Mouse (Mus musculus): ENCODE results near the gene Schip1. TPM values are rescaled to one million over a fixed set of nuclear protein-coding genes. Genes with fewer than 3 reads are reported as not detected.

The Schip1 gene
- polyA plus RNA-seq, 1 experiment from 2014 or later: 60.3 TPM

GRCm38 (mm10) chr3:68178248-68178647 lies 113.6 kb downstream of the Schip1 start:
- WGBS: 63% methylated on average over 1 of the region's 1 CpGs
- Histone ChIP-seq H3K4me3 (ENCODE audit: low read length) (no peak overlapping the region), H3K27me3 (ENCODE audit: control insufficient read depth, insufficient read depth, low read length) (no peaks in the 10 kb centered on the region), H3K9me3 (replicated peaks; ENCODE audit: control insufficient read depth, low read length) (no peaks in the 10 kb centered on the region), H3K9ac (ENCODE audit: low read length) (no peak overlapping the region), H3K36me3 (ENCODE audit: control insufficient read depth, insufficient read depth) (no peaks in the 10 kb centered on the region), H3K4me1 (ENCODE audit: control insufficient read depth, insufficient read depth, low read length) (no peaks in the 10 kb centered on the region), H3K27ac (ENCODE audit: low read length) (no peak overlapping the region), H3K4me2 (ENCODE audit: low read depth, low read length) (no peak overlapping the region)
- ATAC-seq (replicated peaks; ENCODE audit: extremely low read depth, insufficient read depth, low FRiP score): no peak

GRCm38 (mm10) chr3:68187471-68187870 lies 122.9 kb downstream of the Schip1 start:
- Histone ChIP-seq H3K4me3 (ENCODE audit: low read length) (no peak overlapping the region), H3K4me1 (ENCODE audit: control insufficient read depth, insufficient read depth, low read length) (no peaks in the 10 kb centered on the region), H3K36me3 (ENCODE audit: control insufficient read depth, insufficient read depth) (no peaks in the 10 kb centered on the region), H3K9ac (ENCODE audit: low read length) (no peak overlapping the region), H3K27ac (ENCODE audit: low read length) (no peak overlapping the region), H3K4me2 (ENCODE audit: low read depth, low read length) (no peak overlapping the region), H3K27me3 (ENCODE audit: control insufficient read depth, insufficient read depth, low read length) (no peaks in the 10 kb centered on the region), H3K9me3 (replicated peaks; ENCODE audit: control insufficient read depth, low read length) (no peaks in the 10 kb centered on the region)
- 62% methylated on average over 8 of the region's 8 CpGs for WGBS
- no peak for ATAC-seq (replicated peaks; ENCODE audit: extremely low read depth, insufficient read depth, low FRiP score)

- Histone ChIP-seq H3K9me3 (replicated peaks; ENCODE audit: control insufficient read depth, low read length) (no peaks in the 10 kb centered on the region), H3K4me3 (ENCODE audit: low read length) (no peak overlapping the region), H3K4me2 (ENCODE audit: low read depth, low read length) (no peak overlapping the region), H3K27me3 (ENCODE audit: control insufficient read depth, insufficient read depth, low read length) (no peaks in the 10 kb centered on the region), H3K27ac (ENCODE audit: low read length) (no peak overlapping the region), H3K36me3 (ENCODE audit: control insufficient read depth, insufficient read depth) (no peaks in the 10 kb centered on the region), H3K9ac (ENCODE audit: low read length) (no peak overlapping the region), H3K4me1 (ENCODE audit: control insufficient read depth, insufficient read depth, low read length) (no peaks in the 10 kb centered on the region)
- ATAC-seq (replicated peaks; ENCODE audit: extremely low read depth, insufficient read depth, low FRiP score): no peak
- WGBS: 76% methylated on average over 2 of the region's 2 CpGs
These were observed 124.5 kb downstream of the Schip1 start for GRCm38 (mm10) chr3:68189100-68189499.

- Histone ChIP-seq H3K4me2 (ENCODE audit: low read depth, low read length) (no peak overlapping the region), H3K27ac (ENCODE audit: low read length) (no peak overlapping the region), H3K36me3 (ENCODE audit: control insufficient read depth, insufficient read depth) (no peaks in the 10 kb centered on the region), H3K4me3 (ENCODE audit: low read length) (no peak overlapping the region), H3K9ac (ENCODE audit: low read length) (no peak overlapping the region), H3K9me3 (replicated peaks; ENCODE audit: control insufficient read depth, low read length) (no peaks in the 10 kb centered on the region), H3K4me1 (ENCODE audit: control insufficient read depth, insufficient read depth, low read length) (no peaks in the 10 kb centered on the region), H3K27me3 (ENCODE audit: control insufficient read depth, insufficient read depth, low read length) (no peaks in the 10 kb centered on the region)
- no peak for ATAC-seq (replicated peaks; ENCODE audit: extremely low read depth, insufficient read depth, low FRiP score)
- WGBS: 73% methylated on average over 1 of the region's 1 CpGs
These were observed 132.3 kb downstream of the Schip1 start for GRCm38 (mm10) chr3:68196933-68197332.

GRCm38 (mm10) chr3:68201214-68201613 lies 136.6 kb downstream of the Schip1 start:
- no peak for ATAC-seq (replicated peaks; ENCODE audit: extremely low read depth, insufficient read depth, low FRiP score)
- no peak overlapping the region for H3K4me2 ChIP-seq (ENCODE audit: low read depth, low read length)

GRCm38 (mm10) chr3:68202162-68202902 lies 137.7 kb downstream of the Schip1 start:
- no peak overlapping the region for H3K4me2 ChIP-seq (ENCODE audit: low read depth, low read length)
- WGBS: 55% methylated on average over 4 of the region's 4 CpGs
- H3K4me1 ChIP-seq (ENCODE audit: control insufficient read depth, insufficient read depth, low read length): no peaks in the 10 kb centered on the region
- no peak overlapping the region for H3K4me3 ChIP-seq (ENCODE audit: low read length)
- H3K27me3 ChIP-seq (ENCODE audit: control insufficient read depth, insufficient read depth, low read length): no peaks in the 10 kb centered on the region
- H3K9ac ChIP-seq (ENCODE audit: low read length): no peak overlapping the region
- ATAC-seq (replicated peaks; ENCODE audit: extremely low read depth, insufficient read depth, low FRiP score): no peak
- no peaks in the 10 kb centered on the region for H3K9me3 ChIP-seq (replicated peaks; ENCODE audit: control insufficient read depth, low read length)
- H3K36me3 ChIP-seq (ENCODE audit: control insufficient read depth, insufficient read depth): no peaks in the 10 kb centered on the region
- no peak overlapping the region for H3K27ac ChIP-seq (ENCODE audit: low read length)

More at GRCm38 (mm10) chr3:68201214-68201613, 136.6 kb downstream of the Schip1 start:
- H3K4me3 ChIP-seq (ENCODE audit: low read length): no peak overlapping the region
- no peaks in the 10 kb centered on the region for H3K9me3 ChIP-seq (replicated peaks; ENCODE audit: control insufficient read depth, low read length)
- 27% methylated on average over 1 of the region's 1 CpGs for WGBS
- no peaks in the 10 kb centered on the region for H3K36me3 ChIP-seq (ENCODE audit: control insufficient read depth, insufficient read depth)
- no peak overlapping the region for H3K27ac ChIP-seq (ENCODE audit: low read length)
- no peaks in the 10 kb centered on the region for H3K27me3 ChIP-seq (ENCODE audit: control insufficient read depth, insufficient read depth, low read length)
- H3K9ac ChIP-seq (ENCODE audit: low read length): no peak overlapping the region
- H3K4me1 ChIP-seq (ENCODE audit: control insufficient read depth, insufficient read depth, low read length): no peaks in the 10 kb centered on the region

GRCm38 (mm10) chr3:68203934-68204467 lies 139.4 kb downstream of the Schip1 start:
- no peak for ATAC-seq (replicated peaks; ENCODE audit: extremely low read depth, insufficient read depth, low FRiP score)
- 69% methylated on average over 4 of the region's 4 CpGs for WGBS
- no peak overlapping the region for H3K4me3 ChIP-seq (ENCODE audit: low read length)
- H3K27ac ChIP-seq (ENCODE audit: low read length): no peak overlapping the region
- H3K36me3 ChIP-seq (ENCODE audit: control insufficient read depth, insufficient read depth): no peaks in the 10 kb centered on the region
- no peaks in the 10 kb centered on the region for H3K9me3 ChIP-seq (replicated peaks; ENCODE audit: control insufficient read depth, low read length)
- H3K4me1 ChIP-seq (ENCODE audit: control insufficient read depth, insufficient read depth, low read length): no peaks in the 10 kb centered on the region
- H3K9ac ChIP-seq (ENCODE audit: low read length): no peak overlapping the region
- H3K4me2 ChIP-seq (ENCODE audit: low read depth, low read length): no peak overlapping the region
- H3K27me3 ChIP-seq (ENCODE audit: control insufficient read depth, insufficient read depth, low read length): no peaks in the 10 kb centered on the region

GRCm38 (mm10) chr3:68210422-68210821 lies 145.8 kb downstream of the Schip1 start:
- Histone ChIP-seq H3K4me1 (ENCODE audit: control insufficient read depth, insufficient read depth, low read length) (no peaks in the 10 kb centered on the region), H3K27me3 (ENCODE audit: control insufficient read depth, insufficient read depth, low read length) (no peaks in the 10 kb centered on the region), H3K27ac (ENCODE audit: low read length) (no peak overlapping the region), H3K9me3 (replicated peaks; ENCODE audit: control insufficient read depth, low read length) (no peaks in the 10 kb centered on the region), H3K4me3 (ENCODE audit: low read length) (no peak overlapping the region), H3K9ac (ENCODE audit: low read length) (no peak overlapping the region), H3K36me3 (ENCODE audit: control insufficient read depth, insufficient read depth) (no peaks in the 10 kb centered on the region), H3K4me2 (ENCODE audit: low read depth, low read length) (no peak overlapping the region)
- WGBS: 58% methylated on average over 4 of the region's 4 CpGs
- no peak for ATAC-seq (replicated peaks; ENCODE audit: extremely low read depth, insufficient read depth, low FRiP score)

GRCm38 (mm10) chr3:68221452-68221851 lies 156.8 kb downstream of the Schip1 start:
- Histone ChIP-seq H3K27ac (ENCODE audit: low read length) (no peak overlapping the region), H3K4me1 (ENCODE audit: control insufficient read depth, insufficient read depth, low read length) (no peaks in the 10 kb centered on the region), H3K9ac (ENCODE audit: low read length) (no peak overlapping the region), H3K36me3 (ENCODE audit: control insufficient read depth, insufficient read depth) (no peaks in the 10 kb centered on the region), H3K9me3 (replicated peaks; ENCODE audit: control insufficient read depth, low read length) (no peaks in the 10 kb centered on the region), H3K27me3 (ENCODE audit: control insufficient read depth, insufficient read depth, low read length) (no peaks in the 10 kb centered on the region), H3K4me3 (ENCODE audit: low read length) (no peak overlapping the region), H3K4me2 (ENCODE audit: low read depth, low read length) (no peak overlapping the region)
- WGBS: 82% methylated on average over 3 of the region's 3 CpGs
- ATAC-seq (replicated peaks; ENCODE audit: extremely low read depth, insufficient read depth, low FRiP score): no peak
